Mouse (Mus musculus): ENCODE results near the gene Tma7. TPM values are rescaled to one million over a fixed set of nuclear protein-coding genes. Genes with fewer than 3 reads are reported as not detected.

Gene Tma7
- polyA plus RNA-seq, 1 experiment from 2014 or later: 706 TPM

DNA sequence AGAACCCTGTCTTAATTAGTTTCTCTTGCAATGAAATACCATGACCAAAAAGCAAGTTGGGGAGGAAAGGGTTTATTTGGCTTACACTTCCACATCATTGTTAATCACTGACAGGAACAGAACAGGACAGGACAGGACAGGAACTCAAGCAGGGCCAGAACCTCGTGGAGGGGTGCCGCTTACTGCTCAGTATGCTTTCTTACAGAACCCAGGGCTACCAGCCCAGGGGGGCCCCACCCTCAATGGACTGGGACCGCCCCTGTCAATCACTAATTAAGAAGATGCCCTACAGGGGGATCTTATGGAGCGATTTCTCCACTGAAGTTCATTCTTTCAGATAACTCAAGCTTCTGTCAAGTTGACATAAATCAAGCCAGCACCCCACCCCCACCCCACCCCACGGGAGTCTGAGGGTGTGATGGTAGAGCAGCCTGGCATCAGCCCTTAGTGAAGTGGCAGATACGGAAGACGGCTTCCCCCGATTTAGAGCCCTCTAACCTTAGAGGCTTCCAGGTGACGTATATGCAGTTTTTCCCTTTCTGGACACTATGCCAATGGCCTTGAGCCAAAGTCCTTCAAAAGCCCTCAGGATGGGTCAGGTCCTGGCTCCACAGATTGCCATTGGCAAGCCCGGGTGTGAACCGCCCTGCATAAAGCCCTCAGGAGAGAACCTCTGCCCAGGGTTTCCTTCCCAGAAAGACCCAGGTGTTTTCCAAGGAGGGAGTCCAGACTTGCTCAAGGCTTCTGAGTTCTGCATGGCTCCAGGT is 11.6 kb upstream of the Tma7 start:
- H3K9ac ChIP-seq: 0 out of 2 replicates have a peak overlapping the region, but pooled peaks have one; percentile 97
- H3K27ac ChIP-seq: peak overlapping the region; percentile 100
- no peak for ATAC-seq (ENCODE audit: insufficient number of reproducible peaks, insufficient read depth, low FRiP score, low TSS enrichment, low read depth)
- peaks cover 35% of the 10 kb centered on the region for H3K36me3 ChIP-seq
- H3K27me3 ChIP-seq: no peaks in the 10 kb centered on the region
- WGBS: 18% methylated on average over 11 of the region's 11 CpGs
- peak overlapping the region; percentile 71 for H3K4me3 ChIP-seq
- no peaks in the 10 kb centered on the region for H3K9me3 ChIP-seq
- H3K4me2 ChIP-seq: peak overlapping the region; percentile 81
- peaks cover 56% of the 10 kb centered on the region for H3K4me1 ChIP-seq

DNA sequence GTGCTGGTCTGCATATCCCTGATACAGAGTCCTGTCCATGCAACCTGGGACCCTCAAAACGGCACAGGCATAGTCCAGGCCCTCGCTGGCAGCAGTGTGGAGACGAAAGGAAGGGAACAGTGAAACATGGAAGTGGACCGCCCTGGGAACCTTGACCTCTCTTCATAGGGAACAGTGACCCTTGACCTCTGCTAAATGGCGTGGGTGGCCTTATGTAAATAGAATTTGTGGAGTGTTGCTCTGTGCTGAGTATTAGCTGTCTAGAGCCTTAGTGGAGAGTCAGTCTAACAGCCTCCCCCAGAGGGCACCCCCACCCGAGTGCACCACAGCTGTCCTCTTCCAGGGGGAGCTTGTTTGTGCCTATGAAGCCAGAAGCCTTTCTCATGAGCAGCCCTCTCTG is 10.4 kb upstream of the Tma7 start:
- H3K4me1 ChIP-seq: peaks cover 49% of the 10 kb centered on the region
- no peak overlapping the region for H3K4me3 ChIP-seq
- 33% methylated on average over 6 of the region's 6 CpGs for WGBS
- no peaks in the 10 kb centered on the region for H3K27me3 ChIP-seq
- peak overlapping the region; percentile 28; the same call in 1 of the 2 replicates for H3K27ac ChIP-seq
- no peak overlapping the region for H3K9ac ChIP-seq
- H3K9me3 ChIP-seq: no peaks in the 10 kb centered on the region
- peaks cover 35% of the 10 kb centered on the region for H3K36me3 ChIP-seq
- ATAC-seq (ENCODE audit: insufficient number of reproducible peaks, insufficient read depth, low FRiP score, low TSS enrichment, low read depth): no peak
- H3K4me2 ChIP-seq: no peak overlapping the region

DNA sequence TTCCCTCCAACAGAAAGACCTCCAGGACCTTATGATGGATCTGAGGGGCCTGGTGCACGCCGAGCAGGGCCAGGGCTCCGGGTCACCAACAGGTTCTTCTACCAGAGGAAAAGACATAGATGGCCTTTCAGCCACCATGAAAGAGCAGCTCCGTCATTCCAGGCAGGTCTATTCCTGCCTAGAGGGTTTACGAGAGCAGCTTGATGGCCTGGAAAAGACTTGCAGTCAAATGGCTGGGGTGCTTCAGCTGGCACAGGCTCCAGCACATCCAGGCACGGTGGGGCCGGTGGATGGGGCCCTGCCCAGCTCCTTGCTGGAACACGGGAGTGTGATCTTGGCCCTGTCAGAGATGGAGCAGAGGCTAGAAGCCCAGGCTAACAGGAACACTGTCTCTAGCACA is 9.4 kb upstream of the Tma7 start:
- Histone ChIP-seq H3K4me3 (no peak overlapping the region), H3K4me2 (no peak overlapping the region), H3K4me1 (peaks cover 44% of the 10 kb centered on the region), H3K27me3 (no peaks in the 10 kb centered on the region), H3K36me3 (peaks cover 35% of the 10 kb centered on the region), H3K9ac (peak overlapping the region; percentile 3; the same call in 1 of the 2 replicates), H3K9me3 (no peaks in the 10 kb centered on the region), H3K27ac (no peak overlapping the region)
- ATAC-seq (ENCODE audit: insufficient number of reproducible peaks, insufficient read depth, low FRiP score, low TSS enrichment, low read depth): no peak
- 83% methylated on average over 8 of the region's 8 CpGs for WGBS

GRCm38 (mm10) chr9:109090446-109090845 is 8.1 kb upstream of the Tma7 start:
- no peaks in the 10 kb centered on the region for H3K27me3 ChIP-seq
- no peaks in the 10 kb centered on the region for H3K9me3 ChIP-seq
- H3K4me2 ChIP-seq: no peak overlapping the region
- ATAC-seq (ENCODE audit: insufficient number of reproducible peaks, insufficient read depth, low FRiP score, low TSS enrichment, low read depth): no peak
- H3K9ac ChIP-seq: no peak overlapping the region
- H3K4me3 ChIP-seq: no peak overlapping the region
- 67% methylated on average over 15 of the region's 15 CpGs for WGBS
- peaks cover 35% of the 10 kb centered on the region for H3K36me3 ChIP-seq
- H3K27ac ChIP-seq: no peak overlapping the region
- peaks cover 37% of the 10 kb centered on the region for H3K4me1 ChIP-seq

- Histone ChIP-seq H3K27ac (0 out of 2 replicates have a peak overlapping the region, but pooled peaks have one; percentile 3), H3K4me1 (peaks cover 27% of the 10 kb centered on the region), H3K27me3 (no peaks in the 10 kb centered on the region), H3K4me2 (no peak overlapping the region), H3K4me3 (no peak overlapping the region), H3K9ac (peak overlapping the region; percentile 27), H3K9me3 (no peaks in the 10 kb centered on the region), H3K36me3 (peaks cover 35% of the 10 kb centered on the region)
- 10% methylated on average over 5 of the region's 5 CpGs for WGBS
- no peak for ATAC-seq (ENCODE audit: insufficient number of reproducible peaks, insufficient read depth, low FRiP score, low TSS enrichment, low read depth)
Observed at GRCm38 (mm10) chr9:109087987-109088386, 5.6 kb upstream of the Tma7 start.

- 9% methylated on average over 2 of the region's 2 CpGs for WGBS
- H3K27ac ChIP-seq: no peak overlapping the region
- no peak overlapping the region for H3K4me2 ChIP-seq
- H3K27me3 ChIP-seq: no peaks in the 10 kb centered on the region
- no peak for ATAC-seq (ENCODE audit: insufficient number of reproducible peaks, insufficient read depth, low FRiP score, low TSS enrichment, low read depth)
- H3K36me3 ChIP-seq: peaks cover 20% of the 10 kb centered on the region
- 0 out of 2 replicates have a peak overlapping the region, but pooled peaks have one; percentile 16 for H3K9ac ChIP-seq
- H3K4me1 ChIP-seq: peaks cover 38% of the 10 kb centered on the region
- H3K4me3 ChIP-seq: no peak overlapping the region
- no peaks in the 10 kb centered on the region for H3K9me3 ChIP-seq
Observed at GRCm38 (mm10) chr9:109084922-109085321, 2.5 kb upstream of the Tma7 start.

- no peak for ATAC-seq (ENCODE audit: insufficient number of reproducible peaks, insufficient read depth, low FRiP score, low TSS enrichment, low read depth)
Observed at GRCm38 (mm10) chr9:109081749-109082123, 651 bp downstream of the Tma7 start.

GRCm38 (mm10) chr9:109080516-109080915 is 1.9 kb downstream of the Tma7 start:
- no peak overlapping the region for H3K27ac ChIP-seq
- WGBS: 94% methylated on average over 3 of the region's 3 CpGs
- no peak overlapping the region for H3K9ac ChIP-seq
- H3K4me2 ChIP-seq: peak overlapping the region; percentile 86; the same call in 1 of the 2 replicates
- no peak overlapping the region for H3K4me3 ChIP-seq
- H3K9me3 ChIP-seq: no peaks in the 10 kb centered on the region
- peaks cover 23% of the 10 kb centered on the region for H3K4me1 ChIP-seq
- H3K27me3 ChIP-seq: no peaks in the 10 kb centered on the region
- peaks cover 29% of the 10 kb centered on the region for H3K36me3 ChIP-seq
- ATAC-seq (ENCODE audit: insufficient number of reproducible peaks, insufficient read depth, low FRiP score, low TSS enrichment, low read depth): no peak

More at GRCm38 (mm10) chr9:109081749-109082123, 651 bp downstream of the Tma7 start:
- peaks cover 23% of the 10 kb centered on the region for H3K4me1 ChIP-seq
- no peaks in the 10 kb centered on the region for H3K9me3 ChIP-seq
- H3K9ac ChIP-seq: peak overlapping the region; percentile 87
- H3K4me3 ChIP-seq: peak overlapping the region; percentile 83
- peak overlapping the region; percentile 55 for H3K27ac ChIP-seq
- H3K4me2 ChIP-seq: peak overlapping the region; percentile 86
- H3K36me3 ChIP-seq: peaks cover 29% of the 10 kb centered on the region
- 8% methylated on average over 11 of the region's 11 CpGs for WGBS
- no peaks in the 10 kb centered on the region for H3K27me3 ChIP-seq

- Histone ChIP-seq H3K4me2 (peak within 1 kb of the TSS; percentile 91), H3K9me3 (no peaks in the 10 kb centered on the region), H3K4me1 (peaks cover 17% of the 10 kb centered on the region), H3K9ac (peak within 1 kb of the TSS; percentile 92), H3K4me3 (peak within 1 kb of the TSS; percentile 89), H3K27ac (peak within 1 kb of the TSS; percentile 80), H3K36me3 (peaks cover 39% of the 10 kb centered on the region), H3K27me3 (no peaks in the 10 kb centered on the region)
- peak; percentile 91 for ATAC-seq (ENCODE audit: insufficient number of reproducible peaks, insufficient read depth, low FRiP score, low TSS enrichment, low read depth)
- WGBS: under 1% methylated on average over 57 of the region's 57 CpGs
Observed at GRCm38 (mm10) chr9:109073661-109074573, 8.5 kb downstream of the Tma7 start, which contains the start of gene Atrip. Gene Atrip (minus strand): TSS chr9:109074124.

GRCm38 (mm10) chr9:109068095-109068735 is 14.2 kb downstream of the Tma7 start:
- Histone ChIP-seq H3K36me3 (peaks cover 84% of the 10 kb centered on the region), H3K4me3 (no peak overlapping the region), H3K27me3 (no peaks in the 10 kb centered on the region), H3K4me2 (no peak overlapping the region), H3K9me3 (no peaks in the 10 kb centered on the region), H3K9ac (no peak overlapping the region), H3K4me1 (peaks cover 10% of the 10 kb centered on the region), H3K27ac (no peak overlapping the region)
- no peak for ATAC-seq (ENCODE audit: insufficient number of reproducible peaks, insufficient read depth, low FRiP score, low TSS enrichment, low read depth)
- WGBS: 90% methylated on average over 3 of the region's 3 CpGs

- 81% methylated on average over 5 of the region's 5 CpGs for WGBS
- ATAC-seq (ENCODE audit: insufficient number of reproducible peaks, insufficient read depth, low FRiP score, low TSS enrichment, low read depth): no peak
Observed at GRCm38 (mm10) chr9:109060898-109061295, 21.5 kb downstream of the Tma7 start.

More at GRCm38 (mm10) chr9:109060898-109061295, 21.5 kb downstream of the Tma7 start:
- Histone ChIP-seq H3K36me3 (peaks cover 86% of the 10 kb centered on the region), H3K27ac (no peak overlapping the region), H3K4me1 (peaks cover 19% of the 10 kb centered on the region), H3K4me2 (no peak overlapping the region), H3K9me3 (no peaks in the 10 kb centered on the region), H3K27me3 (no peaks in the 10 kb centered on the region), H3K9ac (no peak overlapping the region), H3K4me3 (no peak overlapping the region)
